Mouse (Mus musculus) Patski (cell line): ENCODE results near the gene Ly9. TPM values are rescaled to one million over a fixed set of nuclear protein-coding genes. Genes with fewer than 3 reads are reported as not detected.

Experiments used
- ATAC-seq: fragments of 100-300 bp; one replicate; pipeline ENCODE4 v1.8.0; 2021
- CTCF ChIA-PET: fragments of 350-600 bp; sonication (Branson Sonifier 250); formaldehyde crosslinking; loops from one replicate; lab custom pipeline; 2022; ENCODE audit warnings: inconsistent platforms; lab: Charles Lee
- POLR2A ChIA-PET: fragments of 350-600 bp; sonication (Branson Sonifier 250); formaldehyde crosslinking; loops from one replicate; lab custom pipeline; 2022; ENCODE audit warnings: antibody characterized with exemption, inconsistent platforms; lab: Charles Lee
- DNase-seq: peaks from one replicate; pipeline ENCODE4 v3.0.0-alpha.2; 2011; ENCODE audit warnings: low read depth, low spot score
- H3K27me3 ChIP-seq: fragments of 371-371 bp; one replicate; pipeline ENCODE4 v1.5.1; 2021
- CTCF ChIP-seq: fragments of 100-300 bp; IDR thresholded peaks from one replicate; pipeline ENCODE4 v1.5.1; 2021
- in situ Hi-C: fragments of 300-500 bp; cut with MboI; formaldehyde crosslinking; loops from 3 replicates; pipeline ENCODE4 v1.11.1; 2018; ENCODE audit warnings: low pct_unique_long_range_greater_than_20kb, mixed read lengths
- polyA plus RNA-seq: library from polyadenylated mRNA; unstranded; gene quantifications from one replicate; pipeline ENCODE4 v1.2.3, GENCODE M21; 2021

The Ly9 gene
- polyA plus RNA-seq, 1 experiment from 2014 or later, result not detected

- TF ChIP-seq CTCF, result no peak
- DNase-seq, result no peak
- no peaks in the 10 kb centered on the region for H3K27me3 ChIP-seq
- CTCF ChIA-PET, result no interaction called here
- POLR2A ChIA-PET, result no interaction called here
- in situ Hi-C loops, result no loop called here
- no peak for ATAC-seq
These were observed 22.6 kb downstream of the Ly9 start for GRCm38 (mm10) chr1:171584584-171584983.

DNA sequence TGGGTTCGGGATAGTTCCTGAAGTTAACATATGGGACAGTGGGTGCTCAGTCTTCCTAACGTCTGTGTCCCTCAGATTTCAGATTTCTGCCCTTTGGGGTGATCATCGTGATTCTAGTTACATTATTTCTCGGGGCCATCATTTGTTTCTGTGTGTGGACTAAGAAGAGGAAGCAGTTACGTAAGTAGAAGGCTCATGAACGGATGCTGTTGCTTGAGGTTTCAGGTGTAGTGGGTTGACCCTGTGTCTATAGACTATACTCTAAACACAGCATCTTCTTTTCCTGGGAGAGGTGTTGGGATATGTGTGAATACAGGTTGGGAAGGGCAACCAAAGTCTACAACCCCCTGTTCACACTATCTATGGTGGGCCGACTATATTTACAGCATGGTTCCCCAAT, 30.0 kb downstream of the Ly9 start:
- DNase-seq (no peak), ATAC-seq (no peak)
- in situ Hi-C loops, result no loop called here
- ChIA-PET CTCF (interaction anchor here (0.7 to 5.6 kb wide), 3 partner anchors 11 to 65 kb away, joined by 3 to 36 read pairs (median 6); no protein-coding TSS in a partner anchor), POLR2A (no interaction called here)
- peaks cover 4% of the 10 kb centered on the region for H3K27me3 ChIP-seq
- no peak for TF ChIP-seq CTCF

GRCm38 (mm10) chr1:171568436-171568835, 38.8 kb downstream of the Ly9 start:
- in situ Hi-C loops, result loop anchor here (5.0 kb wide), 1 partner anchor 41 kb away; no protein-coding TSS in a partner anchor
- no peak for TF ChIP-seq CTCF
- CTCF ChIA-PET, result interaction anchor here (1.0 to 8.8 kb wide), 10 partner anchors 11 to 101 kb away, joined by 3 to 121 read pairs (median 8); partner anchors contain the start of gene Alyref2
- POLR2A ChIA-PET, result interaction anchor here (0.6 to 1.1 kb wide), 2 partner anchors 27 to 90 kb away, joined by 3 to 4 read pairs; no protein-coding TSS in a partner anchor
- DNase-seq (no peak), ATAC-seq (peak; percentile 6)
- H3K27me3 ChIP-seq, result no peaks in the 10 kb centered on the region

- POLR2A ChIA-PET, result no interaction called here
- CTCF ChIA-PET, result interaction anchor here (1.0 to 8.8 kb wide), 9 partner anchors 9 to 52 kb away, joined by 3 to 121 read pairs (median 19); partner anchors contain the start of gene Itln1
- DNase-seq (no peak), ATAC-seq (peak; percentile 33)
- in situ Hi-C loops, result loop anchor here (5.0 kb wide), 1 partner anchor 39 kb away; no protein-coding TSS in a partner anchor
- H3K27me3 ChIP-seq, result no peaks in the 10 kb centered on the region
- TF ChIP-seq CTCF, result peak; percentile 43
These were observed 40.4 kb downstream of the Ly9 start for GRCm38 (mm10) chr1:171566777-171567176.

- in situ Hi-C loops, result loop anchor here (5.0 kb wide), 1 partner anchor 39 kb away; no protein-coding TSS in a partner anchor
- no peaks in the 10 kb centered on the region for H3K27me3 ChIP-seq
- TF ChIP-seq CTCF, result no peak
- DNase-seq (no peak), ATAC-seq (no peak)
- CTCF ChIA-PET, result interaction anchor here (1.0 to 8.8 kb wide), 10 partner anchors 10 to 51 kb away, joined by 3 to 121 read pairs (median 15); partner anchors contain the start of gene Itln1
- POLR2A ChIA-PET, result interaction anchor here (0.9 kb wide), 1 partner anchor 418 kb away, joined by 3 read pairs; no protein-coding TSS in a partner anchor
These were observed 41.3 kb downstream of the Ly9 start for GRCm38 (mm10) chr1:171565888-171566287.

- in situ Hi-C loops, result no loop called here
- peak; percentile 54 for TF ChIP-seq CTCF
- ATAC-seq, result no peak
- H3K27me3 ChIP-seq, result no peaks in the 10 kb centered on the region
- POLR2A ChIA-PET, result interaction anchor here (1.1 kb wide), 1 partner anchor 11 kb away, joined by 3 read pairs; no protein-coding TSS in a partner anchor
- CTCF ChIA-PET, result interaction anchor here (0.7 to 8.8 kb wide), 12 partner anchors 10 to 614 kb away, joined by 3 to 121 read pairs (median 11); partner anchors contain the start of gene Itln1
- no peak for DNase-seq
These were observed 43.0 kb downstream of the Ly9 start for GRCm38 (mm10) chr1:171564247-171564646.

GRCm38 (mm10) chr1:171563042-171563441, 44.2 kb downstream of the Ly9 start:
- ChIA-PET POLR2A (no interaction called here), CTCF (interaction anchor here (1.1 to 8.8 kb wide), 7 partner anchors 9 to 60 kb away, joined by 3 to 121 read pairs (median 9); partner anchors contain the start of gene Alyref2)
- no peaks in the 10 kb centered on the region for H3K27me3 ChIP-seq
- TF ChIP-seq CTCF, result no peak
- DNase-seq (no peak), ATAC-seq (no peak)
- in situ Hi-C loops, result no loop called here

- H3K27me3 ChIP-seq, result no peaks in the 10 kb centered on the region
- POLR2A ChIA-PET, result interaction anchor here (0.6 kb wide), 2 partner anchors 32 to 37 kb away, joined by 3 read pairs; no protein-coding TSS in a partner anchor
- DNase-seq (no peak), ATAC-seq (no peak)
- CTCF ChIA-PET, result interaction anchor here (0.8 to 8.8 kb wide), 7 partner anchors 8 to 59 kb away, joined by 3 to 121 read pairs (median 4); partner anchors contain the start of gene Alyref2
- in situ Hi-C loops, result no loop called here
- TF ChIP-seq CTCF, result no peak
These were observed 45.5 kb downstream of the Ly9 start for GRCm38 (mm10) chr1:171561639-171562225.

DNA sequence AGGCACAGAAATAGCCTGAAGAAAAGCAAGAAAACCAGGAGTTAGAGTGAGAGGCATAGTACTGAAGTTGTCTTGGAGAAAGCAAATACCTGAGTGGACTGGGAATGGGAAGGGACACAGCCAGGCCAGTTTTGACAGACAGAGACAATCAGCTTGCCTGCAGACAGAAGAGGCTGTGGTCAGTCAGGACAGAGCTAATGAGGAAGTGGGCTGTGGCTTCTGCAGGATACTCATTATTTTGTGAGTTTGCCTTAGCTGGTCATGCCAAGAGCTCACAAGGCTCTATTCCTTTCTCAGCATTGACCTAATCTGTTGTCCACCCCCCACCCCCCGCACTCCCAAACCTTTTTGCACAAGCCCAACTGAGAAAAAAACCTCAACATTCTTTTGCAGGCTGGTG, 46.0 kb downstream of the Ly9 start:
- POLR2A ChIA-PET, result interaction anchor here (0.6 kb wide), 2 partner anchors 31 to 38 kb away, joined by 3 read pairs; no protein-coding TSS in a partner anchor
- in situ Hi-C loops, result no loop called here
- DNase-seq, result no peak
- TF ChIP-seq CTCF, result no peak
- no peaks in the 10 kb centered on the region for H3K27me3 ChIP-seq
- CTCF ChIA-PET, result interaction anchor here (0.8 to 3.0 kb wide), 4 partner anchors 8 to 21 kb away, joined by 3 to 11 read pairs (median 4); no protein-coding TSS in a partner anchor
- no peak for ATAC-seq

GRCm38 (mm10) chr1:171560262-171560661, 46.9 kb downstream of the Ly9 start:
- ChIA-PET CTCF (interaction anchor here (1.6 kb wide), 1 partner anchor 20 kb away, joined by 4 read pairs; no protein-coding TSS in a partner anchor), POLR2A (no interaction called here)
- ATAC-seq, result no peak
- in situ Hi-C loops, result no loop called here
- TF ChIP-seq CTCF, result no peak
- DNase-seq, result no peak
- H3K27me3 ChIP-seq, result no peaks in the 10 kb centered on the region
